Mouse (Mus musculus): ENCODE measurements around the gene Ppp1r14b. TPM values are rescaled to one million over a fixed set of nuclear protein-coding genes. Genes with fewer than 3 reads are reported as not detected.
A peak's percentile ranks its signal among the peaks of the same experiment; 100 is the strongest.
"Not testable (repeated sequence)": the region's sequence is repeated elsewhere in the genome, so short reads cannot be mapped to it uniquely, and the experiment has no call there.

Gene Ppp1r14b
- total RNA-seq, 4 experiments from 2014 or later, result 75.4 to 112 (median 91.3) TPM

GRCm38 (mm10) chr19:6975537-6976521 lies 1.1 kb downstream of the Ppp1r14b start, which contains the start of gene Plcb3:
Gene Plcb3, minus strand, starts transcription at chr19:6976470.
- DNase-seq (ENCODE audit: low spot score), result no peak

- no peak for DNase-seq (ENCODE audit: low spot score)
Measured at GRCm38 (mm10) chr19:6977759-6978638, 3.2 kb downstream of the Ppp1r14b start.

GRCm38 (mm10) chr19:6978639-6978974 lies 3.8 kb downstream of the Ppp1r14b start:
- DNase-seq (ENCODE audit: low spot score), result no peak

- DNase-seq (ENCODE audit: low spot score), result no peak
Measured at GRCm38 (mm10) chr19:6979001-6979479, 4.3 kb downstream of the Ppp1r14b start.

GRCm38 (mm10) chr19:6979486-6980380 lies 5.0 kb downstream of the Ppp1r14b start:
- peak; percentile 99 for DNase-seq (ENCODE audit: low spot score)

GRCm38 (mm10) chr19:6980381-6981093 lies 5.8 kb downstream of the Ppp1r14b start, which contains the start of gene Fkbp2:
Gene Fkbp2, minus strand, starts transcription at chr19:6980501.
- DNase-seq (ENCODE audit: low spot score), result peak; percentile 98

- no peak for DNase-seq (ENCODE audit: low spot score)
Measured at GRCm38 (mm10) chr19:6981465-6981864, 6.7 kb downstream of the Ppp1r14b start.

GRCm38 (mm10) chr19:6983621-6984020 lies 8.9 kb downstream of the Ppp1r14b start:
- no peak for DNase-seq (ENCODE audit: low spot score)

GRCm38 (mm10) chr19:6985300-6985699 lies 10.5 kb downstream of the Ppp1r14b start:
- DNase-seq (ENCODE audit: low spot score), result no peak

GRCm38 (mm10) chr19:6985951-6986708 lies 11.4 kb downstream of the Ppp1r14b start:
- DNase-seq (ENCODE audit: low spot score), result no peak

- no peak for DNase-seq (ENCODE audit: low spot score)
Measured at GRCm38 (mm10) chr19:6987061-6987903, 12.5 kb downstream of the Ppp1r14b start, which contains the start of gene Vegfb. Gene Vegfb, minus strand, starts transcription at chr19:6987651.

GRCm38 (mm10) chr19:6987904-6988285 lies 13.1 kb downstream of the Ppp1r14b start:
- no peak for DNase-seq (ENCODE audit: low spot score)

GRCm38 (mm10) chr19:6989251-6989650 lies 14.5 kb downstream of the Ppp1r14b start:
- DNase-seq (ENCODE audit: low spot score), result no peak

GRCm38 (mm10) chr19:6990712-6991111 lies 15.9 kb downstream of the Ppp1r14b start:
- DNase-seq (ENCODE audit: low spot score), result no peak

GRCm38 (mm10) chr19:6991166-6991565 lies 16.4 kb downstream of the Ppp1r14b start:
- DNase-seq (ENCODE audit: low spot score), result not testable (repeated sequence)

GRCm38 (mm10) chr19:6992011-6992858 lies 17.5 kb downstream of the Ppp1r14b start, which contains the start of gene Dnajc4:
Gene Dnajc4, minus strand, starts transcription at chr19:6992572.
- peak; percentile 97 for DNase-seq (ENCODE audit: low spot score)

- no peak for DNase-seq (ENCODE audit: low spot score)
Measured at GRCm38 (mm10) chr19:6993011-6993770, 18.4 kb downstream of the Ppp1r14b start.

All from heart, adult 8-10 months (tissue).